Mouse (Mus musculus) large intestine, adult 2 months (tissue): Measurements from ENCODE around the gene Mrtfa. TPM values are rescaled to one million over a fixed set of nuclear protein-coding genes. Genes with fewer than 3 reads are reported as not detected.
"Not testable (repeated sequence)": the region's sequence is repeated elsewhere in the genome, so short reads cannot be mapped to it uniquely, and the experiment has no call there.

Experiments used
- DNase-seq: peaks from one replicate; pipeline ENCODE4 v3.0.0-alpha.2; 2012; ENCODE audit warnings: low read depth, low spot score
- WGBS: fragments of 180-500 bp; shearing (Covaris S2); methylation state at CpG from one replicate; pipeline ENCODE4 v1.1.7; 2018; 5-methylcytosine and 5-hydroxymethylcytosine counted together
- polyA plus RNA-seq: library from polyadenylated mRNA; depleted of rRNA; stranded (reverse); fragments of >200 nt; gene quantifications from 2 replicates; pipeline ENCODE4 v1.2.3, GENCODE M21; 2012; rRNA removed

The Mrtfa gene
- 18.9 and 22.4 TPM in 2 replicates for polyA plus RNA-seq

GRCm38 (mm10) chr15:81190630-81191178 lies at the start of gene Mrtfa:
Gene Mrtfa (minus strand): TSS chr15:81190757.
- peak; percentile 99 for DNase-seq

GRCm38 (mm10) chr15:81239794-81240343 lies 49.3 kb upstream of the Mrtfa start:
- WGBS, result 53% methylated on average over 13 of the region's 13 CpGs
- DNase-seq, result no peak

More at GRCm38 (mm10) chr15:81190630-81191178, at the start of gene Mrtfa:
- WGBS, result under 1% methylated on average over 47 of the region's 48 CpGs

DNA sequence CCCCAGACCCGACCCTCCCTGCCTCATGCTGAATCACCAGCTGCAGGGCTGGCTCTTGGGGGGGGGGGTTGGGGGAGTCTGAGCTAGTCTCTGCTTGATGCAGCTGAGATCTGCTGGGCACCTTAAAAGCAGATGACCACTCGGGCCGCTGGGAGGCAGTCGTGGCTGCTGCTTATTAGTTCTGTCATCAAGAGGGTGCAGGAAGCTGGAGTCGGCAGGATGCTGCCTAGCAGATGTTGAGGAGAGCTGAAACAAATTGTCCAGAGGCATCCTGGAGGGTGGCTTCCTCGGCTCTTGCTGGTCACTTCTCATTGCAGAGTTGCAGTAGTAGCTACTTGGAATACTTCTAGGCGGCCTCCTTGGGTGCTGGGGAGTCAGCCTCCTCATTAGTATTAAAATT lies 48.7 kb upstream of the Mrtfa start:
- 45% methylated on average over 7 of the region's 7 CpGs for WGBS
- DNase-seq, result no peak

DNA sequence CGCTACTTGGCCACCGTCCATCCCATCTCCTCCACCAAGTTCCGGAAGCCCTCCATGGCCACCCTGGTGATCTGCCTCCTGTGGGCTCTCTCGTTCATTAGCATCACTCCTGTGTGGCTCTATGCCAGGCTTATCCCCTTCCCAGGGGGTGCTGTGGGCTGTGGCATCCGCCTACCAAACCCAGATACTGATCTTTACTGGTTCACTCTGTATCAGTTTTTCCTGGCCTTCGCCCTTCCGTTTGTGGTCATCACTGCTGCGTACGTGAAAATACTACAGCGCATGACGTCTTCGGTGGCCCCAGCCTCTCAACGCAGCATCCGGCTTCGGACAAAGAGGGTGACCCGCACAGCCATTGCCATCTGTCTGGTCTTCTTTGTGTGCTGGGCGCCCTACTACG lies 46.9 kb upstream of the Mrtfa start:
- WGBS, result 93% methylated on average over 18 of the region's 18 CpGs
- no peak for DNase-seq

- WGBS, result 25% methylated on average over 8 of the region's 8 CpGs
- DNase-seq, result no peak
Measured at GRCm38 (mm10) chr15:81236062-81236461, 45.5 kb upstream of the Mrtfa start.

DNA sequence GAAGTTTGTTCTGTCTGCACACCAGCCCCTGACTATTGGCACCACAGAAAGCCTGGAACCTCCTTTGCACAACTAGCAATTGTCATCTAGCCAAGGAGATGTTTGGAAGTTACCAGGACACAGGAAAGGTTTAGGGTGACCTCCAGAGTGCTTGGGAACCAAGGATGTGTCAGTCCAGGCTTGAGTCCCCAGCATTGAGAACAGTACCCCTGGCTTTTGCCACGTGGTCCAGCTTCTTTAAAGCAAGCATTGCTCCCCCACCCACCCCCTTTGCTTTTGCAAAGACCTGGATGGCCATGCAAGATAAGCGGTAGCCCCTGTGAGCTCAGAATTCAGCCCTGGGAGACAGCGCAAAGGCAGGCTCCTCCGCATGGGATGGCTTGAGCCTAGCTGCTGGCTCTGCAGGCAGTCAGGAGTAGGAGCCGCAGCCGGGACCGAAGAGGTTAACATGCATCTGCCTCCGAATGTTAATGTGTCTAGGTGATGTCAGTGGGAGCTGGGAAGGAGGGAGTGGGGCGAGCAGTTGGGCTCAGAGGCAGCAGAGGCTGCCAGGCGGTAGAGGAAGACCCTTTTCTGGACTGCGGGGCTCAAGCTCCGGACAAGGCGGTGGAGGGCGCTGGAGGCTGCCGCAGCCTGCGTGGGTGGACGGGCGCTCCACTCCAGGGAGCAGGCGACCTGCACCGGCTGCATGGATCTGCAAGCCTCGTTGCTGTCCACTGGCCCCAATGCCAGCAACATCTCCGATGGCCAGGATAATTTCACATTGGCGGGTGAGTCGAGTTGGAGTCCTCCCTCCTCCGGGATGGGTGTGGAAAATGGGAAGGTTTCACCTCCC lies 44.7 kb upstream of the Mrtfa start, which contains the start of gene Mchr1:
Gene Mchr1 (plus strand): TSS at position 414 of the 835 bp plus-strand sequence.
- DNase-seq, result no peak

DNA sequence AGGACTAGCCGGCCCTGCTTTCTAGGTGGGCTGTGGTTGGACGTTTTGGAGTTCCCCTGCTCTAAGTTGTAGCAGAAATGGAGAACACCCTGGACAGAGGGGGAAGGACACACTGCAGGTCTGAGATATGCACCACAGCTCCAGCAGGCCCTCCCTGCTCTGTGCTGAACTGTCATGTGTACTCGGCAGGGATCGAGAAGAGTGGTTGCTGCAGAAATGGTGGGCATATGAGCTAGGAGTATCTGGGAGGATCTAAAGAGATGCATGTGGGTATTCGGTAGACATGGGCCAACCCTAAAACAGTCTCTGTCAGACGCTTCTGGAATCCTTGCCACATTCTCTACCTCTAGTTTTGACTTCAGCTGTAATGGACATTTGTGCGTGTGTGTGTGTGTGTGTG lies 40.8 kb upstream of the Mrtfa start:
- no peak for DNase-seq
- WGBS, result 85% methylated on average over 7 of the region's 7 CpGs

More for the DNA sequence above, 44.7 kb upstream of the Mrtfa start, which contains the start of gene Mchr1:
- WGBS, result 4% methylated on average over 25 of the region's 25 CpGs

- WGBS, result 29% methylated on average over 3 of the region's 3 CpGs
- no peak for DNase-seq
Measured at GRCm38 (mm10) chr15:81229791-81230190, 39.2 kb upstream of the Mrtfa start.

GRCm38 (mm10) chr15:81228258-81228657 lies 37.7 kb upstream of the Mrtfa start:
- no peak for DNase-seq
- 100% methylated on average over 3 of the region's 3 CpGs for WGBS

GRCm38 (mm10) chr15:81227275-81227674 lies 36.7 kb upstream of the Mrtfa start:
- 92% methylated on average over 3 of the region's 3 CpGs for WGBS
- no peak for DNase-seq

- WGBS, result 92% methylated on average over 4 of the region's 4 CpGs
- DNase-seq, result no peak
Measured at GRCm38 (mm10) chr15:81226796-81227195, 36.2 kb upstream of the Mrtfa start.

DNA sequence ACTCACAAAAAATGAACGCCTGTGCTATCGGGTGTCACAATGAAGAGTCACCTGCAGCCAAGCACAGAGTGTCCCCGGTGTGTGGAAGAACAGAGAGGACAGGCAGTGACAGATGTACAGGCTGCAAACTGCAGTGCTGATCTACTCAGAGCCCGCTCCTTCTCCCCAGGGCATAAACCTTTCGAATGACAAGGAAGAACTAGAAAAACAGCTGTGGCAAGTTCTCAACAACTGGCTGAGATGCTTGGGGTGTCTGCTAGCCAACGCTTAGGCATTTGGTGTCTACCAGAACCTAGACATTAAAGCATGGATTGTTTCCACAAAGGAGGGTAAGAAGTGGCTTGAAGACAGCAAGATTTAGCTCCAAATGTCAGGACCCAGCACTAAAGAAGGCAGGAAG lies 35.2 kb upstream of the Mrtfa start:
- DNase-seq, result no peak
- WGBS, result 75% methylated on average over 6 of the region's 6 CpGs

GRCm38 (mm10) chr15:81225016-81225415 lies 34.5 kb upstream of the Mrtfa start:
- no peak for DNase-seq
- WGBS, result 89% methylated on average over 10 of the region's 10 CpGs

DNA sequence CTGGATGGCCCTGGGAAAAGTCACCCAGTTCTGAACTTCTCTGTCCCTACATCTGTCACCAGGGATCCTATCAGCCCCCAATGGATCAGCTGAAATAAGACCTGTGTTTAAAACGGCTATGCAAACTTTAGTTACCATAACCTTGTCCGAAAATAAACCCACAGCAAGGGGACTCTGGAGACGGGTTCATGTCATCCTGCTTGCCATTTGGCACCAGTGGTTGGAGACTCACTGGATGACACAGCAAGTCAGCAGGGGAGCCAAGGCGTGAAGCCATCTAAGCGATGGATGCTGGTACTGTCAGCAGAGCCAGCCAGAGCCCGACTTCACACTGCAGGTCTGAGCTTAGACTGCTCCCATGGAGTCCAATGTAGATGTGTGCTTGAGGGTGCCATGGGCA lies 30.9 kb upstream of the Mrtfa start:
- no peak for DNase-seq
- 77% methylated on average over 6 of the region's 6 CpGs for WGBS

DNA sequence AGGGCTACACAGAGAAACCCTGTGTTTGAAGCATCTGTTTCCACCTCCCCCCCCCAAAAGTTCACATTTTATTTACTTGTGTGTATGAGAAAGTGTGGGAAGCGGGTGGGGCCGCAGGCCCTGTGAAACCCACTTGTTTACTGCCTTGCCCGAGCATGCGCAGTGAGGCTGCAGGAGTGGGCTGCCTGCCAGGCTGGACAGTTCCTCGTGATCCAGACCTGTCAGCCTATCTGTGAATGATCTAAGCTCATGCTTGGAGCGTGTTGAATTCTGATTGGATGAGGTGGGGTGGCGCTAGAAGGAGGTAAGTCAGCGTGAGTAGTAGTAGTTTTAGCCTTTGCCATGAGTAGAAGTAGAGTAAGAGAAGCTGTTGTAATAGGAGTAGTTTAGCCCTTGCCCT lies 29.5 kb upstream of the Mrtfa start:
- not testable (repeated sequence) for DNase-seq
- 72% methylated on average over 8 of the region's 8 CpGs for WGBS

DNA sequence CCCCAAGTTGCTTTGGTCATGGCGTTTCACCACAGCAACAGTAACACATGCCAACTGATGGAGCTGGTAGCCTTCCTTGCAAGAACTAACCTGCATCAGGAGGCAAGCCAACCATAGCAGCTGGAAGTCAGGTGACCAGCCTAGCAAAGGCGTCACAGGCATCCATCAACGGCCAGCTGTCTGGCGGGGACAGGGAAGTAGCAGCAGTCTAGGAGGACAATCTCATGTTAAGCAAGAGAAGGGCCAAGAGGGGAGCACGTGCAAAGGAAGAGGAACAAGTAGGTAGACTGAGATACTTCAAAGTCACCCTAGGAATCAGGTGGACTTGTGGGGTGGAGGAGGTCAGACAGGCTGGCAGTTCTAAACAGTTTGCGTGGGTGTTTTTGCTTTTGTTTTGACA lies 28.5 kb upstream of the Mrtfa start:
- 41% methylated on average over 6 of the region's 6 CpGs for WGBS
- DNase-seq, result no peak

- WGBS, result 81% methylated on average over 19 of the region's 19 CpGs
- no peak for DNase-seq
Measured at GRCm38 (mm10) chr15:81216906-81217653, 26.5 kb upstream of the Mrtfa start.

DNA sequence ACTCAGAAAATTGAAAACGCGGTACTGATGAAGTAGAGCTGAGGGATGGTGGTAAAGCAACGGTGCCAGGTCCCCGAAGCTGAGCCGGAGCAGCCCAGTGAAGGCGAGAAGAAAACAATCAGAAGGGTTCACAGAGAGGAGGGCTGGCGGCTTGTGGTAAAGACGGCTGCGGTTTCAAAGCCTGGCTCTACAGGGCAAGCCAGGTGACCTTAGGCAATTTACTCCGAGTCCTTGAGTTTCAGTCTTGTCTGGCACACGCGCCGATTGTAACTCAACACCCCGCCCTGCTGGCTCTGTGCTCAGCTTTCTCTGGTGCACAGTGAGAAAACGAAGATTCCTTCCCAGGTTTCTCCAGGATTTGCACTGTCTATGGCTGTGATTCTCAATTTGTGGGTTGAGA lies 22.4 kb upstream of the Mrtfa start:
- 18% methylated on average over 15 of the region's 15 CpGs for WGBS

DNA sequence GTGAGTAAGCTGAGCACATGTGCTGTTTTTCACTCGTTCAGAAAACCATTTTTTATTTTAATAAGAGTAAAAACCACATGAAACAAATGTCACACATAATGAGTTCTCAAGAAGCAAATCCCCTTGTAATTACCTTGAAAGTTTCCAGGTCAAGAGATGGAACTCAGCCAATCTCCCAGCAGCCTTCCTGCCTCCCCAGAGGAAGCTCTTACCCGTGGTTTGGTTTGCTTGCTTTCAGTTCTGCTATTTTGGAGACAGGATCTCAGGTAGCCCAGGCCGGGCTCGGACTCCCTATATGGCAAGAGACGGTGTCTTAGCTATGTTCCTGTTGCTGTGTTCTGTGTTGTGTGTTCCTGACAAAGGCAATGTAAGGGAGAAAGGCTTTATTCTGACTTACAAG lies 19.9 kb upstream of the Mrtfa start:
- WGBS, result 67% methylated on average over 5 of the region's 5 CpGs
- DNase-seq, result no peak

More for the DNA sequence above, 22.4 kb upstream of the Mrtfa start:
- no peak for DNase-seq

DNA sequence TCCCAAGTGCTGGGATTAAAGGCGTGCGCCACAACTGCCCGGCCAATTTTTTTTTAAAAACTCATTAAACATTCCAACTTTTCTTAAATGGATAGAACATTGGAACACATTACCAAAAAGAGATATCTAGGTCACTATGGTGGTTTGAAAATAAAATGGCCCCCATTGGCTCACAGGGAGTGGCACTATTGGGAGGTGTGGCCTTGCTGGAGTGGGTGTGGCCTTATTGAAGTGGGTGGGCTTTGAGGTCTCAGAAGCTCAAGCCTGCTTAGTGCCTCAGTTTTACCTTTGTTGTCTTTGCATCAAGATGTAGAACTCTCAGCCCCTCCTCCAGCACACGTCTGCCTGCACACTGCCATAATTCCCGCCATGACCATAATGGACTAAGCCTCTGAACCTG lies 11.9 kb upstream of the Mrtfa start:
- WGBS, result 97% methylated on average over 5 of the region's 5 CpGs
- no peak for DNase-seq
